Mouse (Mus musculus) liver, adult 2 months (tissue): ENCODE measurements around the gene Chd5. TPM values are rescaled to one million over a fixed set of nuclear protein-coding genes. Genes with fewer than 3 reads are reported as not detected.

Source experiments
- DNase-seq: peaks from one replicate; pipeline ENCODE4 v3.0.0-alpha.2; 2011; ENCODE audit warnings: low read depth, low spot score; ENCODE audit errors: extremely low read depth
- H3K27ac ChIP-seq: fragments of 200-500 bp; replicated peaks from 2 replicates; pipeline ENCODE4 v1.5.1; 2012; ENCODE audit warnings: low read depth, mild to moderate bottlenecking, control low read depth, inconsistent platforms, low read length; ENCODE audit not compliant: insufficient read depth
- H3K27me3 ChIP-seq: fragments of 200-500 bp; 2 replicates; pipeline ENCODE4 v1.6.1; 2012; ENCODE audit warnings: mild to moderate bottlenecking, moderate library complexity, low read length, inconsistent platforms; ENCODE audit not compliant: control insufficient read depth, insufficient read depth
- H3K36me3 ChIP-seq: fragments of 200-500 bp; 2 replicates; pipeline ENCODE4 v1.6.1; 2012; ENCODE audit warnings: low read length, inconsistent platforms; ENCODE audit not compliant: control insufficient read depth, insufficient read depth
- H3K4me1 ChIP-seq: fragments of 200-500 bp; 2 replicates; pipeline ENCODE4 v1.6.1; 2011; ENCODE audit warnings: low read length; ENCODE audit not compliant: control insufficient read depth, insufficient read depth
- H3K4me3 ChIP-seq: fragments of 200-500 bp; 2 replicates; pipeline ENCODE4 v1.5.1; 2011; ENCODE audit warnings: low read depth, mild to moderate bottlenecking, control low read depth, low read length, moderate library complexity; ENCODE audit not compliant: insufficient read depth
- H3K79me2 ChIP-seq: fragments of 200-500 bp; 2 replicates; pipeline ENCODE4 v1.6.1; 2012; ENCODE audit warnings: inconsistent platforms, mild to moderate bottlenecking, low read length, moderate library complexity; ENCODE audit not compliant: control insufficient read depth, insufficient read depth
- H3K9ac ChIP-seq: fragments of 200-500 bp; 2 replicates; pipeline ENCODE4 v1.6.1; 2012; ENCODE audit warnings: low read depth, mild to moderate bottlenecking, control low read depth, inconsistent platforms, low read length
- CTCF ChIP-seq: fragments of 200-500 bp; IDR thresholded peaks from 2 replicates; pipeline ENCODE4 v1.5.1; 2011; ENCODE audit warnings: low read depth, low read length, control low read depth
- POLR2A ChIP-seq: fragments of 200-500 bp; IDR thresholded peaks from 2 replicates; pipeline ENCODE4 v1.6.1; 2011; ENCODE audit warnings: low read length, control low read depth; ENCODE audit not compliant: insufficient read depth; ENCODE audit errors: extremely low read depth
- WGBS: fragments of 180-500 bp; shearing (Covaris S2); methylation state at CpG from one replicate; pipeline ENCODE4 v1.1.7; 2018; 5-methylcytosine and 5-hydroxymethylcytosine counted together
- polyA plus RNA-seq: library from polyadenylated mRNA; depleted of rRNA; stranded (reverse); fragments of >200 nt; gene quantifications from 2 replicates; pipeline ENCODE4 v1.2.3, GENCODE M21; 2012
- total RNA-seq: library from RNA; depleted of rRNA; stranded (reverse); fragments of >200 nt; gene quantifications from 2 replicates; pipeline ENCODE4 v1.2.3, GENCODE M21; 2014

Chd5 gene
- total and polyA plus RNA-seq, 2 experiments, result under 0.01 TPM; not detected in 1

- WGBS, result 58% methylated on average over 9 of the region's 9 CpGs
- H3K4me3 ChIP-seq, result no peak overlapping the region
- H3K9ac ChIP-seq, result no peak overlapping the region
These were observed 23.7 kb downstream of the Chd5 start for GRCm38 (mm10) chr4:152362180-152362579.

GRCm38 (mm10) chr4:152365228-152365627, 26.8 kb downstream of the Chd5 start:
- Histone ChIP-seq H3K27ac (no peak overlapping the region), H3K79me2 (no peaks in the 10 kb centered on the region), H3K4me1 (no peaks in the 10 kb centered on the region), H3K36me3 (no peaks in the 10 kb centered on the region), H3K4me3 (no peak overlapping the region), H3K9ac (no peak overlapping the region), H3K27me3 (no peaks in the 10 kb centered on the region)
- DNase-seq, result no peak
- WGBS, result 76% methylated on average over 7 of the region's 7 CpGs
- no peak for TF ChIP-seq POLR2A
- TF ChIP-seq CTCF, result no peak

More at GRCm38 (mm10) chr4:152362180-152362579, 23.7 kb downstream of the Chd5 start:
- no peaks in the 10 kb centered on the region for H3K4me1 ChIP-seq
- no peaks in the 10 kb centered on the region for H3K79me2 ChIP-seq
- H3K27me3 ChIP-seq, result no peaks in the 10 kb centered on the region
- no peak overlapping the region for H3K27ac ChIP-seq
- DNase-seq, result no peak
- no peaks in the 10 kb centered on the region for H3K36me3 ChIP-seq
- TF ChIP-seq CTCF (no peak), POLR2A (no peak)

GRCm38 (mm10) chr4:152382528-152383252, 44.2 kb downstream of the Chd5 start:
- H3K27ac ChIP-seq, result no peak overlapping the region
- no peak overlapping the region for H3K4me3 ChIP-seq
- H3K36me3 ChIP-seq, result no peaks in the 10 kb centered on the region
- DNase-seq, result no peak
- H3K79me2 ChIP-seq, result no peaks in the 10 kb centered on the region
- H3K27me3 ChIP-seq, result no peaks in the 10 kb centered on the region
- no peaks in the 10 kb centered on the region for H3K4me1 ChIP-seq
- H3K9ac ChIP-seq, result no peak overlapping the region
- WGBS, result 83% methylated on average over 17 of the region's 17 CpGs
- TF ChIP-seq CTCF, result no peak
- TF ChIP-seq POLR2A, result no peak

- Histone ChIP-seq H3K9ac (no peak overlapping the region), H3K4me3 (no peak overlapping the region), H3K27ac (no peak overlapping the region), H3K27me3 (no peaks in the 10 kb centered on the region), H3K36me3 (no peaks in the 10 kb centered on the region), H3K79me2 (no peaks in the 10 kb centered on the region), H3K4me1 (no peaks in the 10 kb centered on the region)
- TF ChIP-seq POLR2A (no peak), CTCF (peak; percentile 27; the same call in 1 of the 2 replicates)
- no peak for DNase-seq
- WGBS, result 54% methylated on average over 16 of the region's 16 CpGs
These were observed 47.2 kb downstream of the Chd5 start for GRCm38 (mm10) chr4:152385644-152386043.

GRCm38 (mm10) chr4:152392192-152392591, 53.7 kb downstream of the Chd5 start:
- Histone ChIP-seq H3K9ac (no peak overlapping the region), H3K27ac (no peak overlapping the region), H3K27me3 (no peaks in the 10 kb centered on the region), H3K4me3 (no peak overlapping the region), H3K79me2 (no peaks in the 10 kb centered on the region), H3K36me3 (no peaks in the 10 kb centered on the region), H3K4me1 (no peaks in the 10 kb centered on the region)
- TF ChIP-seq CTCF, result no peak
- TF ChIP-seq POLR2A, result no peak
- WGBS, result 76% methylated on average over 5 of the region's 5 CpGs
- no peak for DNase-seq

- Histone ChIP-seq H3K4me3 (no peak overlapping the region), H3K27me3 (no peaks in the 10 kb centered on the region), H3K79me2 (no peaks in the 10 kb centered on the region), H3K36me3 (no peaks in the 10 kb centered on the region), H3K9ac (no peak overlapping the region), H3K4me1 (no peaks in the 10 kb centered on the region), H3K27ac (no peak overlapping the region)
- DNase-seq, result no peak
- 82% methylated on average over 17 of the region's 17 CpGs for WGBS
- TF ChIP-seq CTCF (no peak), POLR2A (no peak)
These were observed 54.2 kb downstream of the Chd5 start for GRCm38 (mm10) chr4:152392627-152393026.
